ENCODE assay signal across 9 mouse cellular contexts in genomic region chr2:16849916-16850315, GRCm38 (mm10).
A peak's percentile ranks its signal among the peaks of the same experiment; 100 is the strongest.
DNase-seq lines count a peak whose midpoint lies in the region; ATAC-seq and TF ChIP-seq lines count a peak whose summit lies in the region.
"Had no signal": no experiment of that assay in that cellular context is flagged by ENCODE, and none has a peak within 500 bp of the region (broad histone marks: within the 10 kb centered on the region; RNA-seq: fewer than 3 reads in every experiment).

No protein-coding gene starts in this region.

- H3K27me3 ChIP-seq in midbrain, postnatal 0 days (ENCODE audit: insufficient read depth, low read length), result no peaks in the 10 kb centered on the region
- H3K27me3 ChIP-seq: embryonic facial prominence, embryonic 15.5 days had no signal

- no peak overlapping the region for H3K9ac ChIP-seq in midbrain, postnatal 0 days (replicated peaks; ENCODE audit: low read length, poor library complexity, severe bottlenecking)
- H3K9ac ChIP-seq: embryonic facial prominence, embryonic 15.5 days had no signal

- H3K4me3 ChIP-seq in midbrain, postnatal 0 days (ENCODE audit: low read depth, low read length), result no peak overlapping the region
- H3K4me3 ChIP-seq: embryonic facial prominence, embryonic 15.5 days had no signal

- no peak for ATAC-seq in midbrain, postnatal 0 days (ENCODE audit: low FRiP score)
- ATAC-seq in erythroid progenitor cell, adult 5-6 weeks (replicated peaks; ENCODE audit: low FRiP score, poor library complexity, severe bottlenecking), result no peak

- H3K27ac ChIP-seq in midbrain, postnatal 0 days (ENCODE audit: low read depth, low read length), result no peak overlapping the region
- H3K27ac ChIP-seq: embryonic facial prominence, embryonic 15.5 days; kidney, postnatal 0 days had no signal

- H3K4me2 ChIP-seq in midbrain, postnatal 0 days (ENCODE audit: low read depth, low read length, poor library complexity, severe bottlenecking), result no peak overlapping the region
- H3K4me2 ChIP-seq: embryonic facial prominence, embryonic 15.5 days had no signal

- no peaks in the 10 kb centered on the region for H3K4me1 ChIP-seq in midbrain, postnatal 0 days (ENCODE audit: insufficient read depth, low read length)

- no peak for TF ChIP-seq CTCF in midbrain, postnatal 0 days (IDR thresholded peaks at IDR 0.05)

- intact Hi-C loops in heart, postnatal 25 days (cut with DNase I), result no loop called here

- H3K36me3 ChIP-seq in midbrain, postnatal 0 days (ENCODE audit: insufficient read depth, low read length), result no peaks in the 10 kb centered on the region
- H3K36me3 ChIP-seq: embryonic facial prominence, embryonic 15.5 days had no signal

- no peaks in the 10 kb centered on the region for H3K9me3 ChIP-seq in midbrain, postnatal 0 days (ENCODE audit: low read length)
- H3K9me3 ChIP-seq: embryonic facial prominence, embryonic 15.5 days had no signal

- DNase-seq in ovary, postnatal 14 days (ENCODE audit: low spot score), result peak; percentile 18
- no peak for DNase-seq in ovary, postnatal 10 days (ENCODE audit: low spot score)
- DNase-seq in cerebellum, postnatal 10 days, result peak; percentile 94 to 97
- peak; percentile 50 for DNase-seq in heart, postnatal 25 days (ENCODE audit: low spot score)
- peak; percentile 84 for DNase-seq in midbrain, postnatal 0 days (ENCODE audit: low spot score)
- no peak for DNase-seq in thymus, postnatal 0 days (ENCODE audit: low spot score)

- 65% methylated on average over 3 of the region's 3 CpGs for WGBS in midbrain, postnatal 0 days

Comparison
In these comparisons a context has a peak if more than half of its experiments do, and no peak if none do; other contexts are left out.
1. DNase-seq: peak in ovary, postnatal 14 days (single experiment), cerebellum, postnatal 10 days (2 of 2), heart, postnatal 25 days (single experiment) and midbrain, postnatal 0 days (single experiment); none in ovary, postnatal 10 days (single experiment) and thymus, postnatal 0 days (single experiment).